Mouse (Mus musculus) heart, adult 2 months (tissue): ENCODE data around the gene Cdk18. TPM values are rescaled to one million over a fixed set of nuclear protein-coding genes. Genes with fewer than 3 reads are reported as not detected.

Source experiments
- DNase-seq, 2 experiments: peaks; one replicate each; pipeline ENCODE4 v3.0.0; 2021
- H3K27ac ChIP-seq: fragments of 200-600 bp; 2 replicates; pipeline ENCODE4 v1.8.1; 2022
- H3K27me3 ChIP-seq: fragments of 200-500 bp; 2 replicates; pipeline ENCODE4 v1.6.1; 2012; ENCODE audit warnings: mild to moderate bottlenecking, low read length, inconsistent platforms, mixed read lengths; ENCODE audit not compliant: control insufficient read depth, insufficient read depth
- H3K36me3 ChIP-seq: fragments of 200-500 bp; 2 replicates; pipeline ENCODE4 v1.6.1; 2012; ENCODE audit warnings: low read length, inconsistent platforms; ENCODE audit not compliant: control insufficient read depth, insufficient read depth
- H3K4me1 ChIP-seq: fragments of 200-500 bp; 2 replicates; pipeline ENCODE4 v1.6.1; 2011; ENCODE audit warnings: low read length; ENCODE audit not compliant: control insufficient read depth, insufficient read depth
- H3K4me3 ChIP-seq: fragments of 200-600 bp; 2 replicates; pipeline ENCODE4 v1.8.1; 2022
- H3K79me2 ChIP-seq: fragments of 200-500 bp; replicated peaks from 2 replicates; pipeline ENCODE4 v1.6.1; 2012; ENCODE audit warnings: mild to moderate bottlenecking, inconsistent platforms, low read length, moderate library complexity, mixed read lengths; ENCODE audit not compliant: control insufficient read depth, insufficient read depth
- H3K9ac ChIP-seq: fragments of 200-500 bp; 2 replicates; pipeline ENCODE4 v1.6.1; 2012; ENCODE audit warnings: low read depth, mild to moderate bottlenecking, control low read depth, inconsistent platforms, low read length, mixed read lengths
- CTCF ChIP-seq: fragments of 200-600 bp; IDR thresholded peaks from 2 replicates; pipeline ENCODE4 v1.8.1; 2022; ENCODE audit warnings: antibody characterized with exemption, mild to moderate bottlenecking, moderate library complexity
- EP300 ChIP-seq: fragments of 200-500 bp; IDR thresholded peaks from 2 replicates; pipeline ENCODE4 v1.6.1; 2011; ENCODE audit warnings: low read depth, low read length, control low read depth; ENCODE audit not compliant: insufficient read depth
- POLR2A ChIP-seq: fragments of 200-500 bp; IDR thresholded peaks from 2 replicates; pipeline ENCODE4 v1.6.1; 2011; ENCODE audit warnings: mild to moderate bottlenecking, low read depth, low read length, control low read depth; ENCODE audit not compliant: insufficient read depth
- WGBS: fragments of 180-500 bp; shearing (Covaris S2); methylation state at CpG from one replicate; pipeline ENCODE4 v1.1.7; 2018; 5-methylcytosine and 5-hydroxymethylcytosine counted together
- intact Hi-C: fragments of 180-260 bp; cut with DNase I; formaldehyde crosslinking; loops from one replicate; pipeline ENCODE4 v1.15.1; 2025
- polyA plus RNA-seq: library from polyadenylated mRNA; depleted of rRNA; stranded (reverse); fragments of >200 nt; gene quantifications from 2 replicates; pipeline ENCODE4 v1.2.3, GENCODE M21; 2012
- total RNA-seq, 2 experiments: library from RNA; stranded (reverse); gene quantifications; 2 replicates each; pipeline ENCODE4 v1.2.3; 2021

Cdk18 gene
- total and polyA plus RNA-seq, 3 experiments = 14.0 to 25.1 (median 15.8) TPM

DNA sequence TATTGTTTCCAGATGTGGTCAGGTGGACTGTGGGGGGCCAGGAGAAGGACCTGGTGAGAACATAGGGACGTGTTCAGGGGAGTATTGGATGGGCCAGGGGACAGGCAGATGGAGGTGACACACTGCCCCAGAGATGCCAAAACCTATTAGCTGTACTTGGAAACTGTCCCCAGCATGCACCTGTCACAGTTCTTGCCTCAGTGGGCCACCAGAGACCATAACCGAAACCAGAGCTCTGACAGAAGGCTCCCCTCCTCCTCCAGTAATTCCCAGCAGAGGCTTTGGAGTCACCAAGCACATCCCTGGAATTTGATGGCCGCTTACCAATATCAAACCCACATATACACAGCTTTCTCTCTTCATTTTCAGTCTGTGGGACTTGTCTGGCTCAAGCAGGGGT is 5.4 kb upstream of the Cdk18 start:
- Histone ChIP-seq H3K36me3 (no peaks in the 10 kb centered on the region), H3K79me2 (no peaks in the 10 kb centered on the region), H3K4me1 (no peaks in the 10 kb centered on the region), H3K9ac (no peak overlapping the region), H3K27me3 (no peaks in the 10 kb centered on the region), H3K4me3 (no peak overlapping the region), H3K27ac (no peak overlapping the region)
- no peak for DNase-seq
- intact Hi-C loops = no loop called here
- no peak for TF ChIP-seq POLR2A
- TF ChIP-seq CTCF = no peak
- TF ChIP-seq EP300 = no peak
- WGBS = 92% methylated on average over 3 of the region's 3 CpGs

DNA sequence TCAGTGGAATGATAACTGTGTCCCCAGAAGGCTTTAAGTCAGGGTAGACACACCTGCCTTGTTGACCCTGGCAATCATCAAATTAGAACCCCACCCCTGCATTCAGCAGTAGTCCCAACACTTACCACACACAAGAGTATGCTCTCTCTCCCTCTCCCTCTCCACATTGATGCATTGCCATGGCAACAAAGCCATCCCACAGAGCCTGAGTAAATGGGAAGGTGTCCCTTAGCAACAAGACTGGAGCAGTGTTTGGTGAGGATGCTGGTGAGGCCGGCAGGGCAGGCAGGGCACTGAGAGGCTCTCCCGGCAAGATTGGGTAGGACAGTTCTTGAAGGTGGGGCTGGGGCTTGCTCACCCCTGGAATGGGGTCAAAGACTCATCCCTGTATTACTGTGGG is 4.7 kb upstream of the Cdk18 start:
- DNase-seq = no peak
- H3K36me3 ChIP-seq = no peaks in the 10 kb centered on the region
- no peaks in the 10 kb centered on the region for H3K79me2 ChIP-seq
- WGBS = 68% methylated on average over 2 of the region's 2 CpGs
- H3K27ac ChIP-seq = no peak overlapping the region
- no peak overlapping the region for H3K9ac ChIP-seq
- H3K4me3 ChIP-seq = no peak overlapping the region
- intact Hi-C loops = no loop called here
- no peak for TF ChIP-seq CTCF
- TF ChIP-seq EP300 = no peak
- TF ChIP-seq POLR2A = no peak
- H3K27me3 ChIP-seq = no peaks in the 10 kb centered on the region
- H3K4me1 ChIP-seq = no peaks in the 10 kb centered on the region

DNA sequence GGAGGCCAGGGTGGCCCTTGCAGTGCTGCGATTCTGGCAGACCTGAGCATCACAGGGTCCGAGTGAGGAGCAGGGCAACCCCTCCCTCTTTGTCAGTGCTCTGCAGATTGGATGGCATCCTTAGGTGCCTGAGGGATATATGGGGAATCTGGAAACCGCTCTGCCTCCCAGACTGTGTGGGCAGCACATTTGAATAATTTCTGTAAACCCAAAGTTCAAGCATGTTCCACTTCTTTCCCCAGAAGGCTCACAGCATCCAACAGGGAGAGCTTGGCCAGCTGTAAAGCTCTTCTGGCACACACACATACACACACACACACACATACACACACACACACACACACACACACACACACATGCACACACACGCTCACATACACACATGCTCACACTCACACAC is 4.2 kb upstream of the Cdk18 start:
- no peak for TF ChIP-seq POLR2A
- TF ChIP-seq EP300 = no peak
- no peak for TF ChIP-seq CTCF
- H3K79me2 ChIP-seq = no peaks in the 10 kb centered on the region
- no peak overlapping the region for H3K9ac ChIP-seq
- H3K27me3 ChIP-seq = no peaks in the 10 kb centered on the region
- H3K4me1 ChIP-seq = no peaks in the 10 kb centered on the region
- no peak for DNase-seq
- H3K4me3 ChIP-seq = no peak overlapping the region
- WGBS = 69% methylated on average over 4 of the region's 4 CpGs
- H3K36me3 ChIP-seq = no peaks in the 10 kb centered on the region
- intact Hi-C loops = no loop called here
- no peak overlapping the region for H3K27ac ChIP-seq

DNA sequence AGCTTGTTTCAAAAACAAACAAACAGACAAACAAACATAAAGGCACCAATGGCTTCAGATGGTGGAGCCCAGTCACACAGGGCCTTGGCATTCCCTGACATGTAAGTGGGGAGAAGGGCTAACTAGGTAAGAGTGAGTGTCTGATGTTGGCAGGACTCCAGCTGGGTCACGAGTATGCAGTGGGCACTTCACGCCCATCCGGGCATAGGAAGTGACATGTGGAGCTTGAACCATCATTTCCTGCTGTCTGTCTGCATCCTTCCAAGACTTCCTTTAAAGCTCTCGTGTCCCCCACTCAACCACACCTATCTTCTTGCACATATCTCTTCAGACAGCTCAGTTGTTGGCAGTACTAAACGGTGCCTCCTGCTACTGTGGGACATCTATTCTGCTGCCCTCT is 3.6 kb upstream of the Cdk18 start:
- no peaks in the 10 kb centered on the region for H3K79me2 ChIP-seq
- no peak for DNase-seq
- no peak overlapping the region for H3K27ac ChIP-seq
- no peak overlapping the region for H3K9ac ChIP-seq
- no peak overlapping the region for H3K4me3 ChIP-seq
- no peaks in the 10 kb centered on the region for H3K4me1 ChIP-seq
- TF ChIP-seq EP300 (no peak), CTCF (no peak), POLR2A (no peak)
- no peaks in the 10 kb centered on the region for H3K36me3 ChIP-seq
- intact Hi-C loops = no loop called here
- 30% methylated on average over 5 of the region's 5 CpGs for WGBS
- H3K27me3 ChIP-seq = no peaks in the 10 kb centered on the region

DNA sequence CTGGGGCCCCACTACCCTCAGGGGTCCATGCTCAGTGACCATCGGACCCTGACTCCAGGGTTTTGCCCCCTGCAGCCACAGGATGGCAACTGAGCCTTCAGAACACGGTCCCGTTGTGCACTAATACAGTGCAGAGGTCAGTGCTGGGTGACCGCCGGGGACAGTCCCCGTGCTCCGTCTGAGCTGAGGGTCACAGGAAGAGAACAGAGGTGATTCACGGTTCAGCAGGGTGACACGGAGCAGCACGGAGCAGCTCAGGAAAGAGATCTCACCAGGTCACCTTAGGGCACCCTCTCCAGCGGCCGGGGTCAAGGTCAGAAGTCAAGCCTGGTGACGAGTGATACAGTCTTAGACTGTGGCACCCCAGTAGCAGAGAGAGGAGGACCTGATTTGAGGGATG is 2.3 kb upstream of the Cdk18 start:
- H3K4me1 ChIP-seq = no peaks in the 10 kb centered on the region
- WGBS = 75% methylated on average over 13 of the region's 13 CpGs
- TF ChIP-seq POLR2A (no peak), CTCF (no peak), EP300 (no peak)
- intact Hi-C loops = no loop called here
- H3K79me2 ChIP-seq = no peaks in the 10 kb centered on the region
- H3K4me3 ChIP-seq = no peak overlapping the region
- DNase-seq = no peak
- H3K9ac ChIP-seq = no peak overlapping the region
- no peaks in the 10 kb centered on the region for H3K36me3 ChIP-seq
- no peaks in the 10 kb centered on the region for H3K27me3 ChIP-seq
- H3K27ac ChIP-seq = no peak overlapping the region

DNA sequence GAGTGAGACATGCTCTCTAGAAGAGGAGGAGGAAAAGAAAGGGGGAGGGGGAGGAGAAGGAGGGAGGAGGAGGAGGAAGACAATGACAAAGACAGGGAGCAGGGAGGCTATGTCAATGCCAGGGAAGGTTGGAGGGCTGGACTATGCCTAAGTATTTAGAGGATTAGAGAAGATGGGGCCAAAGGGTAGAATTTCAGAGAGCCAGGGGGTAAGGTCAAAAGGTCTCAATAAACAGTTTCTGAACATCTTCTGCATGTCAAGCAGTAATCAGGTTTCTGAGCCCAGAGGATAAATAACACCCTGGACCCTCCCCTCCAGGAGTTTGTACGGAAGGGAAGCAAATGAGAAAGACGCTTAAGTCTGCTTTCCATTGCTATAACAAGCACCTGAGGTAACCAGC is 1.7 kb upstream of the Cdk18 start:
- intact Hi-C loops = no loop called here
- Histone ChIP-seq H3K4me3 (no peak overlapping the region), H3K9ac (no peak overlapping the region), H3K27ac (no peak overlapping the region), H3K4me1 (no peaks in the 10 kb centered on the region), H3K36me3 (no peaks in the 10 kb centered on the region), H3K79me2 (no peaks in the 10 kb centered on the region), H3K27me3 (no peaks in the 10 kb centered on the region)
- 87% methylated on average over 2 of the region's 2 CpGs for WGBS
- no peak for DNase-seq
- TF ChIP-seq EP300 = no peak
- no peak for TF ChIP-seq POLR2A
- no peak for TF ChIP-seq CTCF

DNA sequence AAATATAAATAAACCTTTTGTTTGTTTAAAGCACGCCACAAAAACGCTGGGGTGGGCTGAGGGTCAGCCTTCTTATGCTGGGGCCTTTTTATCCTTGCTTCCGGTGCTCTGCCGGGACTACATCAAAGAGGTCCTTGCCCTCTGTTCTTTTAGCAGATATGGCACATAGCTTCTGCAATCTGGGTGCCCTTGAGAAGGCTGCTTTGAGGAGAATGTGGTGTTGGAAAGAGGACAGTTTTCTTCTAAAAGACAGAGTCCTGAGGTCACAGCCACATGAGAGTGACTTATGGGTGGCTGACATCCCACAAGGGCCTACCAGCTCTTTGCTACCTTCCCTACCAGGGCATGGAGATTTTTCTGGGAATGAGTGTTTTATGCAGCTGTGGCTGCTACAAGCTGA is 1.1 kb upstream of the Cdk18 start:
- no peak for DNase-seq
- no peak for TF ChIP-seq EP300
- TF ChIP-seq CTCF = no peak
- TF ChIP-seq POLR2A = no peak

More for the DNA sequence above, 1.1 kb upstream of the Cdk18 start:
- intact Hi-C loops = no loop called here
- WGBS = 74% methylated on average over 4 of the region's 4 CpGs
- Histone ChIP-seq H3K4me3 (no peak overlapping the region), H3K9ac (no peak overlapping the region), H3K79me2 (no peaks in the 10 kb centered on the region), H3K27me3 (no peaks in the 10 kb centered on the region), H3K36me3 (no peaks in the 10 kb centered on the region), H3K4me1 (no peaks in the 10 kb centered on the region), H3K27ac (no peak overlapping the region)
